Mouse (Mus musculus): ENCODE results near the gene H3f3b. TPM values are rescaled to one million over a fixed set of nuclear protein-coding genes. Genes with fewer than 3 reads are reported as not detected.
A peak's percentile ranks its signal among the peaks of the same experiment; 100 is the strongest.
"Not testable (repeated sequence)": the region's sequence is repeated elsewhere in the genome, so short reads cannot be mapped to it uniquely, and the experiment has no call there.

H3f3b gene
- total RNA-seq, 2 experiments from 2014 or later, result 98.0 to 107 TPM

DNA sequence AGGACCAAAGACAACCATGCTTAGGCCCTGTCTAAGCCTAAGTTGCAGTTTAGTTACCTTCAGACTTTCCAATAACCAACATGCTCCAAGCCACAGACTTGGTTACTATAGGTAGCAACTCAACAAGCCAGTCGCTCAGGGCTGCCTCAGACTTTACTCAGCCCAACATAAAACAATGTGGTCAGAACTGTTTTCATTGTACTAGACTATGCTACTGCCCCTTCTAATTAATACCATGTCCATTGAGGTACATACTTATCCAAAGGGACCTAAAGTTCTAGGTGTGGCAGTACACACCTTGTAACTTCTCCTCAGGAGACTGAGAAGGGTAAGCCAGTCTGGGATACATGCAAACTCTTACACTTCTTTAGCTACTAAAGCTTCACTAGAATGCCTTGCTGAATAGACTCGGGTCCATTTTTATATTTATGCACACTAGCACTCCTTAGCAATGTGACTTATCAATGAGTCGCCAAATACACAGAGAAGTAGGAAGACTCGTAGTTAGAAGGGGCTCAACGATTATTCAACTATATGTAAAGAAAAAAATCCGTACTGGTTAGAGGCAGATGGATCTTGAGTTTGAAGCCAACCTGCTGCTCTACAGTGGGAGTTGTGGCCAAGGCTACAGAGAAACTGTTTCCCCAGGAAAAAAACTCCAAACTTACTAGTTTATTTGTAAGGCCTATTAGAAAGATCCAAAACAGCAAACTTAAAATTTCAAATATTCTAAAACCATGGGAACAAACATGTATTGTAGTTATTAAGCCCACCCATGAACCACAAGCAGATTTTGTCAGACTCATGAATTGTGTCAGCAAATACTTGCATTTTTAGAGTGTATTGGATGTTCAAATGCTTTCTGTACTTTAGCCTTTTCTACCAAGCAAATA is 6.2 kb downstream of the H3f3b start:
- no peak for DNase-seq

DNA sequence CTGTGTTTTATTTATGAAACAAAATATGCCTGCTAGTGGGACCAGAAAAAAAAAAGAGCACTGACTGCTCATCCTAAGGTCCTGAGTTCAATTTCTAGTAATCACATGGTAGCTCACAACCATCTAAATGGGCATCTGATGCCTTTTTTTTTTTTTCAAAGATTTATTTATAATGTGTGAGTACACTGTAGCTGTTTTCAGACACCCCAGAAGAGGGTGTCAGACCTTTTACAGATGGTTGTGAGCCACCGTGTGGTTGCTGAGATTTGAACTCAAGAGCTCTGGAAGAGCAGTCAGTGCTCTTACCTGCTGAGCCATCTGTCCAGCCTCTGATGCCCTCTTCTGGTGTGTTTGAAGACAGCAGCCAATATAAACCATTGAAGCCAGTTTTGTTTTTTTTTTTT is 7.2 kb downstream of the H3f3b start:
- DNase-seq, result no peak

DNA sequence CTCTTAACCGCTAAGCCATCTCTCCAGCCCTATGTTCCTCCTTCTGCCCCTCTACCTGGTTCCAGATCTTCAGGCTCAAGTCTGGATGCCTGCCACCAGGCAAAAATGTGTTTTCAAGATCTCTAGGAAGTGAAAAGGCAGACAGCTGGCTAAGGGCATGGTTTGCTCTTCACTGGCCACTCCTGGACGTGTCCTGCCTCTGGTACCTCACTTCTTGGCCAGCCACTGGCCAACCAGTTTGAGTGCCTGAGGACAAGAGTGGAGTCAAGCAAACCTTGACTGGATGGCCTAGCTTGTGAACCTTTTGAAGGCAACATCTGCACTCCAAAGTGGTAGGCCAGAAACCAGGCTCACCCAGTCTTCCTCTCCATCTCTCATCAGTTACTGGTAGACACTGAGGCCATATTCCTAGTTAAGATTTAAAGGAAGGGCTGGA is 7.8 kb downstream of the H3f3b start:
- no peak for DNase-seq

DNA sequence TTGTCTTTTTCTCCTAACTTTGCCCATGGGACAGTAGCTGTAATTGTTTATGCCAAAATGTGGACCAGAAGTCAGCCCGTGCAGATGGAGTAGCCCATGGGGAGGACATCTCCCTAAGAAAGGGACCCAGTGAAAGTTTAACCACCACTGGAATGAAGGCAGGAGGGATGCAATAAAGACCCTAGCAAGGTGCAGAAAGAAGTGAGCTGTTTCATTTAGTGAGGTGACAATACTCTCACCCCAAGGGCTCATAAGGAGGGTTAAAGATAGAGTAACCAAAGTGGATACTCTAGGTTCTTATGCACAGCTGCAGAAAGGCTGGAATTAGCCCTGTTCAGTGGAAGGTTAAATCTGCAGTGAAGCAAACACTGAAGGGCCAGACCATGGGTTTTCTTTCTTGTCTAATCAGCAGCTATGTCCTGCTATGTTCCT is 8.4 kb downstream of the H3f3b start:
- DNase-seq, result no peak

DNA sequence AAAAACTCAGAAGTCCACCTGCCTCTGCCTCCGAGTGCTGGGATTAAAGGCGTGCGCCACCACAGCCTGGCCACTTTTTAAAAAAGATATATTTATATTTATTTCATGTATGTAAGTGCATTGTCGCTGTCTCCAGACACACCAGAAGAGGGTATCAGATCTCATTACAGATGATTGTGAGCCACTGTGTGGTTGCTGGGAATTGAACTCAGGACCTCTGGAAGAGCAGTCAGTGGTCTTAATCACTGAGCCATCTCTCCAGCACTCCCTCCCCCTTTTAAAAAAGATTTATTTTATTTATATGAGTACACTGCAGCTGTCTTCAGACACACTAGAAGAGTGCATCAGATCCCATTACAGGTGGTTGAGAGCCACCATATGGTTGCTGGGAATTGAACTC is 8.9 kb downstream of the H3f3b start:
- not testable (repeated sequence) for DNase-seq

DNA sequence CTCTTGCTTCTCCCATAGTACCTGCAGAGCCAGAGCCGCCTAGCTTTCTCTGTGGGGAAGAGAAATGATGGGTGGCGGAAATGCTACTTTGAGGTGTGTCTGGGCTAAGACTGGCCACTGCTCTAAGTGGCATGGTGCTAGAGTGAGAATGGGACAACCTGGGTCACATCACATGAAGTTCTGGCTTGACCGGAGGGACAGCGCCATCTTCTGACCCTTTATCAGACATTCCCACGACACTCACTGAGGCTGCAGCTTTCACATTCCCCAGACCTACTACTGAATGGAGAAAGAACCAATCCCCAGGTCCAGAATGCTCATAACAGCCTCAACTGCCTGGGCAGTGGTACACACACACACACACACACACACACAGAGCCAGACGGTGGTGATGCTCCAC is 9.7 kb downstream of the H3f3b start:
- DNase-seq, result peak; percentile 47 to 49

DNA sequence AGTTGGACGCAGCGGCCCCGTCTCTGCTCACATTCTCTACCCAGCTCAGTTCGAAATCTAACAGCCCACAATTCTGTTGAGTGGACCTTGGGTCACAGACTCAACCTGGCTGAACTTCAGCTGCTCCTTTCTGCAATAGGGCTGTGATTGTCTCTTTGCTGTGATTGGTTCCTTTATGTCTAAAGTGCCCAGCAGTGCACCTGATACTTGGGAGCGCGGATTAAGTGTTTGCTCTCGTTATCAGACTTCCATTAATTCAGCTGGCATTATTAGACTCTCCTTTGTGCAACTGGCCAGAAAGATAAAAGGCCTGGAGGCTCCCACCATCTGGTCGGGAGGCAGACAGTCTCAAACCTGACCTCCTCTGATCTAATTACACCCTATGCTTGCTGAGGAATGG is 12.9 kb downstream of the H3f3b start:
- no peak for DNase-seq

DNA sequence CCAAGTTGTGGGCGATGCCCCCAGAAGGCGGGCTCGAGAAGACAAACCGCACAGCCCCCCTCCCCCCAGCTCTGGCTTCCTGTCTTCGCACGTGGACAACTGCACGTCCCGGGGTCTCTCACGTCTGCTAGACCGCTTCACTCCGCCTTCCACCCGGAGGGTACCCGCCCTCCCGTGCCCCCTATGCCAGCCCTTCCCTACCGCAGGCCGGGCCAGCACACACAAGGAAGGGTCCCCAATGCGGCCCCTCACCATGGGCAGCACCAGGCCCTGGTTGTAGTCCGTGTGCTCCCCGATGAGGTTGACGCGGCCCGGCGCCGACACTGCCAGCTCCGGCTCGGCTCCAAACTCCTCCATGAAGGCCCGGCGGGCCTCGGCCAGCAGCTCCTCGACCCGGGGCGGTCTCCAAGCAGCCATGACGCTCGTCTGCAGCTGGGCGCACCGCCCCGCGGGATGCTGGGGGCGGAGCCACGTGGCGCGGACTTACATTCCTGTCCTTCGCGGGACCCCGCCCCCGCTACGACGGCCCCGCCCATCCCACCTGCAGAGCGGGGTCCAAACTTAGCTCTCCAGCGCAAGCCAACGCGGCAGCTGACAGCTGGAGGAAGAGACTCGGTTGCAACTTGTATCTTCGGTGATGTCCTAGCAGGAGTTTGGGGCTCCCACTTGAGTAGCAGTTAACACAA is 15.4 kb downstream of the H3f3b start, which contains the start of gene Galk1:
Gene Galk1 (minus strand): TSS at position 458 of the 686 bp plus-strand sequence.
- DNase-seq, result peak; percentile 89 to 93

DNA sequence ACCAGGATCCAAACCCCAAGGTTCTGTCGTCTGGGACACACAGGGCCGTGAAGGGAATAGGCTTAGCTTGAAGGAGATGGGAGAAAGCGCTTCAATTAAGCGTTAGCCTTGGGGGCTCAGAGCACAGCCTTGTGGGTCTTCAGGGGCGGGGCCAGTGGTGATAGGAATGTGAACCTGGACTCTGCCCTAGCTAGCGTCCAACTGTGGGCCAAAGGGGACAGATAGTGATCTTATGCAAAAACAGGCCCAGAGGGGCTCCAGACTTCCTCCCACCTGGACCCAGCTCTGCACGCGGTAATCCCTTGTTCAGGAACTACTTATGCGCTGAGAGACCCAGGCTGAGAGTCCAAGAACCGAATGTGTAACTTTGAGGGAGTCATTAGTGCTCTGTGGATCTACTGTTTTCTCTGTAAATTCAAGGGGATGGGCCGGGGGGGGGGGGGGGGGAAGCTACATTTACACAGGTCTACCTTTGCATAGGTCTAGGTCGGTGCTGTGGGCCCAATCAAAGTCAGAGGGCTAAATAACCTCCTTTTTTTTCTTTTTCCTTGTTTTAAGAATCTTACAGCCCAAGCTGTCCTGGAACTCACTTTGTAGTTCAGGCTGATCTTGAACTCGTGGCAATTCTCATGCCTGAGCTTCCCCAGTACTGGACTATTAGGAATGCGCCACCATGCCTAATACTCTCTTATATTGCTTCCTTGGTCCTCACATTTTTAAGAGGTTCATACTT is 16.1 kb downstream of the H3f3b start:
- no peak for DNase-seq

DNA sequence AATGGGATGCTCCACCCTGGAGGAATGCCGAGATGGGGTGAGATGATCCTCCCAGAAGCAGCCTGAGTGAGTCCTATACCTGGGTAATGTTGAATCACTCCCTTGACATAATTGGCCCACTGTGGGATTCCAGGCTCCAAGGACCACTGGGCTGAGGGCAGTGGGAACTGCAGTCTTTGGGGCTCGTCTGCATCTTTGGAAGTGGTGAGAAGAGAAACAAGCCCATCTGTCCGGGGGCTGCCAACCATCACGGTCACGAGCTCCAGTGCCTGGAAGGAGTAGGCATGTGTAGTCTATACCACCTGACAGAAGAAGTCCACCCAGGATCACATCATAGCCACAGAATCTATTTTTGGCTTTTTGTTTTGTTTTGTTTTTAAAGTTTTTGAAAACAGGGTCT is 16.8 kb downstream of the H3f3b start:
- DNase-seq, result no peak

DNA sequence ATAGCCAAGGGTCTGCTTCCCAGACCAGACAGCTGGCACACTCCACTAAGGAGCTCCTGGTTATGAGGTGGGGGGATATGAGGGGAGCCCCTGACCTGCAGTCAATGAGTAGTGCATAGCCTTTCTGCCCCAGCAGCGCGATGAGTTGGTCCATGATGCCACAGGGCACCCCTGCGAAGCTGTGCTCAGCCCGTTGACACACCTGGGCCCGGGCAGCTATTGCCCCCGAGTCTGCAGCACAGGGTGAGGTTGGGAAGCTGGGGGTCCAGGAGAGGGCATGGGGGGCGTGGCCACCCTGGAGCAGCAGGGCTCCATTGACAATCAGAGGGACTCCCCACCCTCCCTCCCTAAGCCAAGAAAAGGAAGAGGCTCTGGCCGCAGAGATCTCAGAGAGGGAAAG is 17.6 kb downstream of the H3f3b start:
- no peak for DNase-seq

DNA sequence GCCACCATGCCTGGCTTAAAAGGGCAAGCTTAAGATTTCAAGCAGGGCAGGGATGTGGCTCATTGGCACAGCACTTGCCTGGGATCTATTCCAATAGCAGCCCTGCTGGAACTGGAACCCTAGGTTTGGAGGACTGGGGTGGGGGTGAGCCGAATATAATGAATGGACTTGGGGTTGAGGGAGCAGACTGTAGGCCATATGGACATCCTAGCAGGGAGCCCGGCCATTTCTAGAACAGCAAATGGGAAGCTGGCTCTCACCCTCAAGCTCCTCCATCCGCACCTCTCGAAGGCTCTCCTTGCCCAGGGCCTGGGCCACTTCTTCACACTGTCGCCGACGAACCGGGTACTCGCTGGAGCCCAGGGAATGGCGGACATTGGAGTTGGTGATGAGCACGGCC is 18.1 kb downstream of the H3f3b start:
- no peak for DNase-seq

DNA sequence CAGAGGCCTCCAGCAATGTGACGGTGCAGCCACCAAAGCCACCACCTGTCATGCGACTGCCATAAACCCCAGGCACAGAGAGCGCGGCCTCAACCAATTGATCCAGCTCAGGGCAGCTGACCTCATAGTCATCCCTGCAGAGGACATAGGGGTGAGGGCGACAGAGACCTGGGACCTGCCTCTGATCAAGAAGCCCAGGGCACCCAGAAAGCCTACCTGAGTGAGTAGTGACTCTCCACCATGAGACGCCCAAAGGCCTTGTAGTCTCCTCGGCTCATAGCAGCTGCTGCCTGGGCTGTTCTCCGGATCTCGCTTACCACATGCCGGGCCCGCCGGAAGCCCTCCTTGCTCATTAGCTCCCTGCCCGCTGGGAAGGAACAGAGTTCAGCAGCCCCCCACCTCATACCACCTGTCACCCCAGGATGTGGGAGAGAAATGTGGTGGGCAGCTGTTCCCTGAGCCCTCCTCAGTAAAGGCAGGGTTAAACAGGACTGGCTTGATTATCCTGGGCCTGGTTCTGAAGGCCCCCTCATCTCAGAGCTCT is 18.9 kb downstream of the H3f3b start:
- DNase-seq, result no peak

DNA sequence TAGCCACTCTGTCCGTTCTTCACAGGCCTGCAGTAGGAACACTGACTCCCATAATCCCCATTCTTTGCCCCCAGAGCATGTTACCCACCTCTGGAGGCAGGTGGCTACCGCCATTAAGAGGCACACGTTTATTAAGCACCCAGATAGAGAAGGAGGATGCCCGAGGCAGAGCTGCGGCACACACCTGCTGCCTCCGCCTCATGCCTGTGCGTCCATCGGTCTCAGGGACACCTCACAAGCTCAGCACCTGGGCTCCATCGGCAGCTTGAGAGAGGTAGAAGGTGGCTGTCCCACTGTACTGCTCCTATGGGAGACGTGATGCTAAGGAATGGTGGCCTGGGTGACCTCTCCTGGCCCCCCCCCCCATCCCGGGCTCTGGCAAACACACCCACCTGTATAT is 19.4 kb downstream of the H3f3b start:
- DNase-seq, result no peak

DNA sequence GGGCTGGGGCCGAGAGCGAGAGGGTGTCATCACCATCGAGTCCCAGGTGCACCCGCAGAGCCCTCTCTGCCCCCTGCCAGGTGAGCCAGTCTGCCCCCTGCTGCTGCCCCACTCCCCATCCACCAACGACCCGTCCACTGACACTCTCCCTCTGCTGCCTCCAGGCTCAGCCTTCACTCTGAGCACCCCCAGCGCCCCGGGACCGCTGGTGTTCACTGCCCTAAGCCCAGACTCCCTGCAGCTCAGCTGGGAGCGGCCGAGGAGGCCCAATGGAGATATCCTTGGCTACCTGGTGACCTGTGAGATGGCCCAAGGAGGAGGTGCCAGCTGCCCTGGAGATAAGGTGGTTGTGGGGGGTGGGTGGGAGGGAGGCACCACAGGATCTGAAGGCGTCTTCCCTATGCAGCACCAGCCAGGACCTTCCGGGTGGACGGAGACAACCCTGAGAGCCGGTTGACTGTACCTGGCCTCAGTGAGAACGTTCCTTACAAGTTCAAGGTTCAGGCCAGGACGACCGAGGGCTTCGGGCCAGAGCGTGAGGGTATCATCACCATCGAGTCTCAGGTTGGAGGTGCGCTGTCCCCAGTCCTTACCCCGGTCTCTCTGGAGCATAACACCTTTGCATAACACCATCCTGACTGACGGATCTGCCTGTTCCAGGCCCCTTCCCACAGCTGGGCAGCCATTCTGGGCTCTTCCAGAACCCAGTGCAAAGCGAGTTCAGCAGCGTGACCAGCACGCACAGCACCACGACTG is 20.5 kb downstream of the H3f3b start:
- no peak for DNase-seq

DNA sequence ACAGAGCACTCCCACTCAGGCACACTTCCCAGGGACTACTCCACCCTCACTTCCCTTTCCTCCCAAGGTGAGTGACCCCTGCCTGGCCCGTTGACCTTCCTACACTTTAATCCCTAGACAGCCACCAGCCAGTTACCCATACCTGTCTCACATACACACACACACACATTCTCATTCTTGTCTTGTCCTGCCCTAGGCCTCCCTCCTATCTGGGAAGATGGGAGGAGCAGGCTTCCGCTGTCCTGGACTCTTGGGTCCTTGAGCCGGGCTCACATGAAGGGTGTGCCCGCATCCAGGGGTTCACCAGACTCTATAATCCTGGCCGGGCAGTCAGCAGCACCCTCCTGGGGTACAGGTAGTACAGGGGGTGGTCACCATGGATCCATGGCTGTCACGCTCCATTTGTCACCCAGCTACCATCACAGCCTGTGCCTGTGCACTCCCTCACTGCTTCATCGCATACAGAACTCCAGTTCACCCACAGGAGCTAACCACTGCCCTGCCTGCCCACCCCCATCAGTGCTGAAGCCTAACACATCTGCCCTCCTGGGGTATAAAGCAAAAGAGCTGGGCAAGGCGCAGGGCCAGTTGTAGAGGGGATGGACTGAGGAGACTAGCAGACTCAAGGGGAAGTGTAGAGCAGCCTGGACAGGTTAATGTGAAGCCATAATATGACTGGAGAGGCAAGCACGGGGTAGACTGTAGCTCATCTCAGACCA is 21.9 kb downstream of the H3f3b start:
- no peak for DNase-seq

DNA sequence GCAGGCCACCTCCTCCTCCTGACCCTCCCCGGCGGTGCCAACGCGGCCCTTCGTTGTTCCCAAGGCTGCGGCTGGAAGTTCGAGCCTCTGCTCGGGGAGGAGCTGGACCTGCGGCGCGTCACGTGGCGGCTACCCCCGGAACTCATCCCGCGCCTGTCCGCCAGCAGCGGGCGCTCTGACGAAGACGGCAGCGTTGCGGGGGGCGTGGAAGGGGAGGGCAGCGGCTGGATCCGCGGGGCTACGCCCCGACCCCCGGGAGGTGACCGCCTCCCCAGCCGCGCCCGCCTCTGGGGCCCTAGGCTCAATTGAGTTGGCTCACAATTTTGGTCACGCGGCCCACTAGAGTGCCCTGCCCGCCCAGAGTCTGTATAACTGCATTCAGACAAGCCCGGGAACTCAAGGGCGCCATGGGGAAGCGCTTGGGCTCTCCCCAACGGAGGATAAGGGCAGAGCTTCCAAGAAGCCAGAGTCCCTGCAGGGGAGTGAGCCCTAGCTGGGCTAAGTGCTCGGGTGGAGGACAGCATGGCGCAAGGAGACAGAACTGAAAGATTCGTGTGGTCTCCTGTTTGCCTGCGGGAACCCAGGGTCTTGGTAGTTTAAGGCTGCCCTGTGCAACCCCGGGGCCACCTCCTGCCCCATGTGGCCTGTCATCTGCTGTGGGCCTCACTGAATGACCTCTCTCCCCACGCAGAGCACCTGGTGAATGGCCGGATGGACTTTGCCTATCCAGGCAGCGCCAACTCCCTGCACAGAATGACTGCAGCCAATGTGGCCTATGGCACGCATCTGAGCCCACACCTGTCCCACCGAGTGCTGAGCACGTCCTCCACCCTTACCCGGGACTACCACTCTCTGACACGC is 22.7 kb downstream of the H3f3b start:
- peak; percentile 86 to 91 for DNase-seq

DNA sequence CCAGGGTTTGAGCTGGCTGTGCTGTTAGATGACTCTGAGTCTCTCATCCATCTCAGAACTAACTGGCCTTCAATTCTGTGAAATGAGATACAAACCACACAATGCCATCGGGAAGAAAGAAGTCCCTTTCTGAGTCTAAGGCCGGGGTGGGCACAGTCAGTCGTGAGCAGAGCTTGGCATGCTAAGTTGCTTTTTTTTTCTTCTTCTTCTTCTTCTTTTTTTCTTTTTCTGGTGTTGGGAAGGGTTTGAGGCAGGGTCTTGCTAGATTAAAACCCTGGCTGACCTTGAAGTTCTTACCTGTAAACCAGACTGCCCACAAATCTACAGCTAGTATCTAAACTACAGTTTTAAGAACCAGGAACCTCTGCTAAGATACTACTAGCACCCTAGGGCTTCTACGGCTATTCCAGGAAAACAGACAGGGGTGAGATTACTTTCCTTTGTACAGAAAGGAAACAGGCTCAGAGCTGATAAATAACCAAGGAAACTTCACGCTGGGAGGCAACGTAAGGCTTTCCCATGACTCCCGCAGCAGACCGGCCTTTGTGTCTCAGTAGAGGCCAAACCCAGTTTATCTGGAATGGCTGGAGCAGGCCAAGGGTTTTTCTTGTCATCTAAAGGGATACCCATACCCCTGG is 23.5 kb downstream of the H3f3b start:
- no peak for DNase-seq

DNA sequence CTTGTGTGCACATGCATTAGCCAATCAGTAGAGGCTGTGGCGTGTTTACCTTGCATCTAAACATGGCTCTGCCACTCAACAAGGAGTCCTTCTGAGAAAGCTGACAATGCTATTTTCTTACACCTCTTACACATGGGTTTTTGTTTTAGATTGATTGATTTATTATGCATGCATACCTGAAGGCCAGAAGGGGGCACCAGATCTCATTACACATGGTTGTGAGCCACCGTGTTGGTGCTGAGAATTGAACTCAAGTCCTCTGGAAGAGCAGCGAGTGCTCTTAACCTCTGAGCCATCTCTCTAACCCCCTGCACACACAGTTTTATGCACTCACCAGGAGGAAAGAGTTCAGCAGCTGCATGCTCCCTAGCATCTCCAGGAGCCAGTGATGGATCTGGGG is 24.9 kb downstream of the H3f3b start:
- no peak for DNase-seq

DNA sequence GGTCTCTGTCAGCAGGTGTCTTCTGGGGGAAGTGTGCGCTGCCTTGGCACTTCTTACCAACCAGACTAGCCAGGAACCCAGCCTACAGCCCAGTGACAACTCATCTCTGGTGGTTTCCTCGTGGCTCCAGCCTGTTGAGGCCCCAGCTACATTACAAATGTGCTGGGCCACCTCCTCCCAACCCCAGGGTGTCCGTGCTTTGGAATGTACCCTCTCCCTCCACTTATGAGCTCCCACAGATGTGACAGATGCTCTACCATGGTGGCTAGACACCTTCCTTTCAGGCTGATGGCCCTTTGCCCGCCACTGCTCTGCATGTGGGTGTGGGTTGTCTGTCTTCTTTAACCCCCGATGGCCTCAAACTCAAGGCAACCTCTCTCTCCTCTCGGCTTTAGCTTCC is 26.0 kb downstream of the H3f3b start:
- DNase-seq, result no peak

Measured in heart, adult 18-20 months (tissue).